Mouse (Mus musculus) embryonic fibroblast, embryonic 13.5 days (primary cell): ENCODE data around the gene Ces1h. TPM values are rescaled to one million over a fixed set of nuclear protein-coding genes. Genes with fewer than 3 reads are reported as not detected.
"Not testable (repeated sequence)": the region's sequence is repeated elsewhere in the genome, so short reads cannot be mapped to it uniquely, and the experiment has no call there.

Source experiments
- H3K27ac ChIP-seq: 2 replicates; pipeline ENCODE4 v1.5.1; 2012; ENCODE audit warnings: low read length, control low read depth, inconsistent platforms; ENCODE audit not compliant: insufficient read depth
- H3K4me1 ChIP-seq: 2 replicates; pipeline ENCODE4 v1.6.1; 2011; ENCODE audit warnings: low read length; ENCODE audit not compliant: control insufficient read depth, insufficient read depth
- H3K4me3 ChIP-seq: 2 replicates; pipeline ENCODE4 v1.5.1; 2011; ENCODE audit warnings: mild to moderate bottlenecking, control low read depth, low read length; ENCODE audit not compliant: insufficient read depth
- CTCF ChIP-seq: IDR thresholded peaks from 2 replicates; pipeline ENCODE4 v1.5.1; 2011; ENCODE audit warnings: mild to moderate bottlenecking, control low read depth, low read length, moderate library complexity, borderline replicate concordance; ENCODE audit not compliant: insufficient read depth
- POLR2A ChIP-seq: IDR thresholded peaks from 2 replicates; pipeline ENCODE4 v1.6.1; 2011; ENCODE audit warnings: low read depth, mild to moderate bottlenecking, control low read depth, low read length, moderate library complexity
- polyA plus RNA-seq: library from polyadenylated mRNA; stranded (reverse); fragments of >200 nt; gene quantifications from 2 replicates; pipeline ENCODE4 v1.2.4, GENCODE M21; 2011; ENCODE audit warnings: low read depth; ENCODE audit not compliant: missing spikeins, insufficient read length

The Ces1h gene
- not detected in 2 replicates for polyA plus RNA-seq

GRCm38 (mm10) chr8:93379625-93380024, at the start of gene Ces1h:
TSS of gene Ces1h (minus strand) at chr8:93379725.
- Histone ChIP-seq H3K4me1 (no peaks in the 10 kb centered on the region), H3K4me3 (no peak within 1 kb of the TSS), H3K27ac (no peak within 1 kb of the TSS)
- TF ChIP-seq CTCF (no peak), POLR2A (no peak)

DNA sequence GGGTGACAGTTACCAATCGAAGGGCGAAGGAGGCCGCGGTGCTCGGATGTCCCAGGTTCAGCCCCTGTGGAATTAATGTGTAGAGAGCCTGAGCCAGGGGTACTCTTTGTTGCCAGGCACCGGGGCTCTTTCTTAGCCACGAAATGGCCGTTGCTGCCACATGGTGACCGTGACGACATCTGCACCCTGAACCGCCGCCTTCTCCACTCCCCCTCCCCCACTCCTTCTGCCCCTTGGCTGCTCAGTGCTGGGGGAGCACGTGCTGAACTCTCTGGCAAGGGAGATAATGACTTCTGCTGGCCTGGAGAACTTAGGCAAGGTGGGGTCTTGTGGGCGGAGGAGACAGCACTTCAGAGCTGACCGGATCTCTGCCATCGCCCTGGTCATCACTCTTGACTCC, 47.7 kb upstream of the Ces1h start:
- no peak for TF ChIP-seq POLR2A
- TF ChIP-seq CTCF = no peak
- Histone ChIP-seq H3K4me1 (no peaks in the 10 kb centered on the region), H3K27ac (no peak overlapping the region), H3K4me3 (no peak overlapping the region)

- Histone ChIP-seq H3K27ac (no peak overlapping the region), H3K4me1 (no peaks in the 10 kb centered on the region), H3K4me3 (no peak overlapping the region)
- TF ChIP-seq CTCF (no peak), POLR2A (no peak)
These were observed 35.9 kb upstream of the Ces1h start for GRCm38 (mm10) chr8:93415387-93415786.

DNA sequence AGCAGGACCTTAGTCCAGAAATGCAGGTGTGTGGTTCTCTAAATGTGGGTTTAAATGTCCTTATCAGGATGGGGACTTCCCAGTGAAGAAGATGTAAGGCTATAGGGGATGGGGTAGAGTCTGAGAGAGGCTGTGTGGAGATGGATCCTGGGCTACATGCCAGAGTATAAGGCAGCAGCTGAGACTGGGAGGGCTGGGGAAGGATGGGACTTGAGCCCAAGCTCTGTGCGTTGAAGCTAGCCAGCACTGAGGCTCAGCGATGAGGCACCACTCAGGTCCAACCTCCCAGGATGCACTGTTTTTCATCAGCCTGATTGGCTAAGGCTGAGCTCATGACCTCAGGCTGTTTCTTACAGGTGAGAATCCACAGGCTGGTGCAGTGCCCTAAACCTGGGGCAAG, 29.3 kb upstream of the Ces1h start:
- H3K27ac ChIP-seq = no peak overlapping the region
- TF ChIP-seq POLR2A (no peak), CTCF (no peak)
- no peaks in the 10 kb centered on the region for H3K4me1 ChIP-seq
- no peak overlapping the region for H3K4me3 ChIP-seq

DNA sequence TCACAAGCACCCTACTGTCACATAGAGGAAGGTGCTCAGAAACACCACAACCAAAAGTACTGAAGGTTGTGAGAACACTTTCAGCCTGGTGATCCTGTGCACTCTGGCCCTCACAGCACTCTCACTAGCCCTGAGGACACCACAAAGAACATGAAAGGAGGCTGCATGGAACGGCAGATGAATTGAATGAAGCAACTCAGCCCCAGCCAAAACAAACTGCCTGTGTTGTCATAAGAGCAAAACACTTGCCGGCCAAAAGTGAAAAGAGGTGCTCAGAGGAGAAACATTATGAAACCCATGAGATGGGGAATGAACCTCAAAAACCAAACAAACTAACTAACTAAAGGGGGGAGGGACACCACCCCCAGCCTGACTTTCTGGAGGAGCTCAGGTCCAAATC, 20.2 kb upstream of the Ces1h start:
- Histone ChIP-seq H3K4me3 (no peak overlapping the region), H3K4me1 (no peaks in the 10 kb centered on the region), H3K27ac (no peak overlapping the region)
- TF ChIP-seq POLR2A = no peak
- no peak for TF ChIP-seq CTCF

- no peak overlapping the region for H3K27ac ChIP-seq
- TF ChIP-seq CTCF (no peak), POLR2A (no peak)
- H3K4me3 ChIP-seq = no peak overlapping the region
- H3K4me1 ChIP-seq = no peaks in the 10 kb centered on the region
These were observed 18.5 kb upstream of the Ces1h start for GRCm38 (mm10) chr8:93398044-93398443.

DNA sequence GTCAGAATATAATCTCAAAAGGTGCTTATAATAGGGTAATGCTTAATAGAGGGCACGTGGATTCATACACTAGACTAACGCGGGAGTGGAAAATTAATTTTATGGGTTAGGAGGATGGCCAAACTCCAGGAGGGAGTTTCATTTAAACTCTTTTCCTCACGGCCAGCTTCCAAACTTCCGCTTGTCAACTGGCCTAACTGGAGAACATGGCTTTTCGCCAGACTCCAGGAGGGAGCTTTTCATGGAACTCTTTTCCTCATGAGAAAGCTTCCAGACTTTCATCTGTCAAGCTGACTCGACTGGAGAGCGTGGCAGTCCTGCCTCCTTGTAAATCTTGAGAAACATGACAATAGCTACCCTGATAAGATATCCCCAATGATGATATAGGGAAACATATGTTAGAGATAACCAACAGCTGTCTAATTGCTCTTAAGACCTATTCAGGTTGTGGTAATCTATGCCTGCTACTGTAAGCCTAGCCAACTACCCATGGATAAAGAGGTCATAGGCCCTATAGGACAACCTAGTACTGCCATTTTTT, 14.6 kb upstream of the Ces1h start:
- not testable (repeated sequence) for H3K4me1 ChIP-seq, H3K4me3 ChIP-seq, H3K27ac ChIP-seq

DNA sequence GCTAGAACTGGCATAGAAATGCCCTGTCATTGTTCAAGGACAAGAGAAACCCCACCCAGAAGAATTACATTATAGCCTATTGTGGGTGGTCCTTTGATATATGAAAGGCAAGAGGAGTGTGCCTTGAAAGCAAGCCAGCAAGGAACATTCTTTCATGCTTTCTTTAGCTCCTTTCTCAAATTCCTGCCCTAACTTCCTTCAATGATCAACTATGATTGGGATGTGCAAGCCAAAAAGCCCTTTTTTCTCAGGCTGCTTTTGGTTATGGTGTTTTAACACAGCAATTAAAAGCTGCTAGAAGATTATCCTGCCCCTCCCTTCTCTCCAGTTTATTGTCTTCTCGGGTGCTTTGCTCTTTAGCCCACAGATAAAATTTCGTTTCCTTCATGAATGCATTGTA, 10.0 kb downstream of the Ces1h start:
- no peak for TF ChIP-seq POLR2A
- no peak for TF ChIP-seq CTCF
- Histone ChIP-seq H3K4me1 (no peaks in the 10 kb centered on the region), H3K4me3 (no peak overlapping the region), H3K27ac (no peak overlapping the region)

GRCm38 (mm10) chr8:93360113-93360512, 19.4 kb downstream of the Ces1h start:
- Histone ChIP-seq H3K4me1 (no peaks in the 10 kb centered on the region), H3K27ac (no peak overlapping the region), H3K4me3 (no peak overlapping the region)
- TF ChIP-seq POLR2A = no peak
- no peak for TF ChIP-seq CTCF

- Histone ChIP-seq H3K4me1 (no peaks in the 10 kb centered on the region), H3K4me3 (no peak overlapping the region), H3K27ac (no peak overlapping the region)
- TF ChIP-seq CTCF (no peak), POLR2A (no peak)
These were observed 40.0 kb downstream of the Ces1h start for GRCm38 (mm10) chr8:93339531-93339930.

- no peak within 1 kb of the TSS for H3K4me3 ChIP-seq
- H3K4me1 ChIP-seq = no peaks in the 10 kb centered on the region
- no peak within 1 kb of the TSS for H3K27ac ChIP-seq
- no peak for TF ChIP-seq POLR2A
- TF ChIP-seq CTCF = no peak
These were observed 42.3 kb downstream of the Ces1h start, which contains the start of gene Ces1g for GRCm38 (mm10) chr8:93337207-93337606. TSS of gene Ces1g (minus strand) at chr8:93337308.

DNA sequence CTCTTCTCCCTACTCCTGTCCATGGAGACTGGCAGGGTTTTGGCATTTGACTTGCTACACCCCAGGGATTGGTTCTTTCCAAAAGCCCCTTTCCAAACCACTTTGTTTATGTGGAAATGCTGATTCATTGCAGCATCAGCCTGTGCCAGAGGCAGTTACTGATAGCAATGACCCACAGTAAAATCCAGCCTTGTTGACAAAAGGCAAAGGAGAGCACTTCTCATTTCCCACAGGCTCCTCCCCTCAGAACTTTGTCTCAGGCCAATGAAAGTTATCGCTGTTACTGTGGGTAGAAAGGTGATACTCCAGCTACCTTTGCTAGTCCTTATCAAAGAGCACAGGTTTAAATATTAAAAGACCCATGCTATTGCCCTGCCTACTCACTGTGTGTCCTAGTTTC, 46.8 kb downstream of the Ces1h start:
- TF ChIP-seq CTCF (no peak), POLR2A (no peak)
- Histone ChIP-seq H3K27ac (no peak overlapping the region), H3K4me1 (no peaks in the 10 kb centered on the region), H3K4me3 (no peak overlapping the region)
